Mouse (Mus musculus): ENCODE measurements around the gene Sema6d.

GRCm38 (mm10) chr2:124507804-124508203, 418.0 kb downstream of the Sema6d start:
- TF ChIP-seq POLR2A (IDR thresholded peaks at IDR 0.05; ENCODE audit: borderline replicate concordance, low read depth, low read length): no peak
- no peak for TF ChIP-seq CTCF (IDR thresholded peaks at IDR 0.05; ENCODE audit: low read depth, low read length)
